Mouse (Mus musculus): ENCODE data around the gene Kif21a. TPM values are rescaled to one million over a fixed set of nuclear protein-coding genes. Genes with fewer than 3 reads are reported as not detected.
A peak's percentile ranks its signal among the peaks of the same experiment; 100 is the strongest.

The Kif21a gene
- total and polyA plus RNA-seq, 2 experiments from 2014 or later, result 33.2 to 64.9 TPM

- Histone ChIP-seq H3K27ac (ENCODE audit: low read depth, low read length) (no peak overlapping the region), H3K4me3 (ENCODE audit: low read depth, low read length) (no peak overlapping the region), H3K4me1 (ENCODE audit: insufficient read depth, low read length) (no peaks in the 10 kb centered on the region), H3K9me3 (ENCODE audit: low read length) (no peaks in the 10 kb centered on the region), H3K36me3 (ENCODE audit: insufficient read depth, low read length) (peaks cover 28% of the 10 kb centered on the region), H3K9ac (replicated peaks; ENCODE audit: low read length, poor library complexity, severe bottlenecking) (no peak overlapping the region), H3K4me2 (ENCODE audit: low read depth, low read length, poor library complexity, severe bottlenecking) (no peak overlapping the region), H3K27me3 (ENCODE audit: insufficient read depth, low read length) (no peaks in the 10 kb centered on the region)
- TF ChIP-seq CTCF (IDR thresholded peaks at IDR 0.05), result peak; percentile 49
- DNase-seq (ENCODE audit: low spot score) (no peak), ATAC-seq (ENCODE audit: low FRiP score) (no peak)
- WGBS, result 76% methylated on average over 5 of the region's 5 CpGs
Measured at GRCm38 (mm10) chr15:90975914-90976313, 73.8 kb downstream of the Kif21a start.

- no peak for TF ChIP-seq CTCF (IDR thresholded peaks at IDR 0.05)
- Histone ChIP-seq H3K36me3 (ENCODE audit: insufficient read depth, low read length) (peaks cover 31% of the 10 kb centered on the region), H3K4me1 (ENCODE audit: insufficient read depth, low read length) (no peaks in the 10 kb centered on the region), H3K9me3 (ENCODE audit: low read length) (no peaks in the 10 kb centered on the region), H3K27me3 (ENCODE audit: insufficient read depth, low read length) (no peaks in the 10 kb centered on the region), H3K4me2 (ENCODE audit: low read depth, low read length, poor library complexity, severe bottlenecking) (no peak overlapping the region), H3K9ac (replicated peaks; ENCODE audit: low read length, poor library complexity, severe bottlenecking) (no peak overlapping the region), H3K27ac (ENCODE audit: low read depth, low read length) (no peak overlapping the region), H3K4me3 (ENCODE audit: low read depth, low read length) (no peak overlapping the region)
- 40% methylated on average over 13 of the region's 13 CpGs for WGBS
- ATAC-seq (ENCODE audit: low FRiP score), result no peak
- DNase-seq (ENCODE audit: low spot score), result no peak
Measured at GRCm38 (mm10) chr15:90971914-90972767, 77.6 kb downstream of the Kif21a start.

GRCm38 (mm10) chr15:90963320-90963719 is 86.4 kb downstream of the Kif21a start:
- DNase-seq (ENCODE audit: low spot score) (no peak), ATAC-seq (ENCODE audit: low FRiP score) (no peak)
- 70% methylated on average over 2 of the region's 2 CpGs for WGBS
- Histone ChIP-seq H3K27ac (ENCODE audit: low read depth, low read length) (no peak overlapping the region), H3K9ac (replicated peaks; ENCODE audit: low read length, poor library complexity, severe bottlenecking) (no peak overlapping the region), H3K9me3 (ENCODE audit: low read length) (no peaks in the 10 kb centered on the region), H3K4me1 (ENCODE audit: insufficient read depth, low read length) (no peaks in the 10 kb centered on the region), H3K36me3 (ENCODE audit: insufficient read depth, low read length) (peaks cover 39% of the 10 kb centered on the region), H3K4me3 (ENCODE audit: low read depth, low read length) (no peak overlapping the region), H3K27me3 (ENCODE audit: insufficient read depth, low read length) (no peaks in the 10 kb centered on the region), H3K4me2 (ENCODE audit: low read depth, low read length, poor library complexity, severe bottlenecking) (no peak overlapping the region)
- TF ChIP-seq CTCF (IDR thresholded peaks at IDR 0.05), result no peak

- no peak for DNase-seq (ENCODE audit: low spot score)
- Histone ChIP-seq H3K9ac (replicated peaks; ENCODE audit: low read length, poor library complexity, severe bottlenecking) (no peak overlapping the region), H3K4me1 (ENCODE audit: insufficient read depth, low read length) (no peaks in the 10 kb centered on the region), H3K27me3 (ENCODE audit: insufficient read depth, low read length) (no peaks in the 10 kb centered on the region), H3K4me3 (ENCODE audit: low read depth, low read length) (no peak overlapping the region), H3K36me3 (ENCODE audit: insufficient read depth, low read length) (peaks cover 32% of the 10 kb centered on the region), H3K4me2 (ENCODE audit: low read depth, low read length, poor library complexity, severe bottlenecking) (no peak overlapping the region), H3K9me3 (ENCODE audit: low read length) (no peaks in the 10 kb centered on the region), H3K27ac (ENCODE audit: low read depth, low read length) (no peak overlapping the region)
- ATAC-seq (ENCODE audit: low FRiP score), result no peak
- no peak for TF ChIP-seq CTCF (IDR thresholded peaks at IDR 0.05)
- WGBS, result 79% methylated on average over 4 of the region's 4 CpGs
Measured at GRCm38 (mm10) chr15:90962548-90962947, 87.2 kb downstream of the Kif21a start.

GRCm38 (mm10) chr15:90960831-90961554 is 88.8 kb downstream of the Kif21a start:
- ATAC-seq (ENCODE audit: low FRiP score), result no peak
- no peak overlapping the region for H3K4me2 ChIP-seq (ENCODE audit: low read depth, low read length, poor library complexity, severe bottlenecking)

GRCm38 (mm10) chr15:90951383-90951782 is 98.4 kb downstream of the Kif21a start:
- no peak for DNase-seq (ENCODE audit: low spot score)
- TF ChIP-seq CTCF (IDR thresholded peaks at IDR 0.05), result peak; percentile 54
- 81% methylated on average over 6 of the region's 6 CpGs for WGBS
- peaks cover 22% of the 10 kb centered on the region; the same call in 1 of the 2 replicates for H3K36me3 ChIP-seq (ENCODE audit: insufficient read depth, low read length)
- no peak overlapping the region for H3K4me3 ChIP-seq (ENCODE audit: low read depth, low read length)
- H3K4me2 ChIP-seq (ENCODE audit: low read depth, low read length, poor library complexity, severe bottlenecking), result no peak overlapping the region
- no peaks in the 10 kb centered on the region for H3K9me3 ChIP-seq (ENCODE audit: low read length)
- H3K27ac ChIP-seq (ENCODE audit: low read depth, low read length), result no peak overlapping the region
- H3K4me1 ChIP-seq (ENCODE audit: insufficient read depth, low read length), result no peaks in the 10 kb centered on the region
- H3K27me3 ChIP-seq (ENCODE audit: insufficient read depth, low read length), result no peaks in the 10 kb centered on the region
- no peak for ATAC-seq (ENCODE audit: low FRiP score)
- H3K9ac ChIP-seq (replicated peaks; ENCODE audit: low read length, poor library complexity, severe bottlenecking), result no peak overlapping the region

More at GRCm38 (mm10) chr15:90960831-90961554, 88.8 kb downstream of the Kif21a start:
- WGBS, result 88% methylated on average over 8 of the region's 8 CpGs
- Histone ChIP-seq H3K36me3 (ENCODE audit: insufficient read depth, low read length) (peaks cover 30% of the 10 kb centered on the region), H3K9ac (replicated peaks; ENCODE audit: low read length, poor library complexity, severe bottlenecking) (no peak overlapping the region), H3K4me1 (ENCODE audit: insufficient read depth, low read length) (no peaks in the 10 kb centered on the region), H3K27me3 (ENCODE audit: insufficient read depth, low read length) (no peaks in the 10 kb centered on the region), H3K4me3 (ENCODE audit: low read depth, low read length) (no peak overlapping the region), H3K9me3 (ENCODE audit: low read length) (no peaks in the 10 kb centered on the region), H3K27ac (ENCODE audit: low read depth, low read length) (no peak overlapping the region)
- DNase-seq (ENCODE audit: low spot score), result no peak
- no peak for TF ChIP-seq CTCF (IDR thresholded peaks at IDR 0.05)
